Mouse (Mus musculus) liver, embryonic 14.5 days (tissue): ENCODE measurements at regions not wholly inside any gene's neighbourhood (a gene's known extent, or its start where the extent isn't known, plus 50 kb on each side); places are given as distances from the start of the nearest gene placed in this dataset.

ENCODE experiments used
- CTCF ChIP-seq: IDR thresholded peaks from 2 replicates; pipeline ENCODE4 v1.5.1; 2016; ENCODE audit warnings: antibody characterized with exemption, low read depth, control low read depth
- EP300 ChIP-seq: IDR thresholded peaks from 2 replicates; pipeline ENCODE4 v1.6.1; 2016; ENCODE audit warnings: antibody characterized with exemption, low read depth

DNA sequence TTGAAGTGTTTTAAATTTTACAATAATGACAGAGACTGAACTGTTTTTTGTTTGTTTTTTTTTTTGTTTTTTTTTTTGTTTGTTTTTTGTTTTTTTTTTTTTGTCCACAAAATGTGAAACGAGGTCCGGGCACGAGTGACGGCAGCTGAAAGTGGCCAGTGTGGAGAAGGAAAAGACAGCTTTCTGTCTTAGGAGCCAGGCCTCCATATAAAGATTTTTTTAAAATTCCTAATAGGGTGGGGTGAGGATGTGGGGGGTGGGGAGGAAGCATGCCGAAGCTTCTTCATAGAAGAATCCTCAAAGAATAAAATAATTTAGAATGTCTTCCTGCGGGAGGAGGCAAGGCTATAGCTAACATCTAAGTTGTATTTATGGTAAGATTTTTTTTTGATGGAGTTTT is 276.2 kb downstream of the Ptprc start:
- TF ChIP-seq CTCF (no peak), EP300 (no peak)
